Mouse (Mus musculus): ENCODE measurements around the gene Bcar1. TPM values are rescaled to one million over a fixed set of nuclear protein-coding genes. Genes with fewer than 3 reads are reported as not detected.

Bcar1 gene
- total and polyA plus RNA-seq, 3 experiments = 19.1 to 31.3 (median 21.1) TPM

GRCm38 (mm10) chr8:111780697-111781424 lies 37.3 kb upstream of the Bcar1 start:
- peaks cover 14% of the 10 kb centered on the region for H3K4me1 ChIP-seq (ENCODE audit: control insufficient read depth, insufficient read depth, low read length)
- 95% methylated on average over 10 of the region's 10 CpGs for WGBS

GRCm38 (mm10) chr8:111779690-111780089 lies 36.1 kb upstream of the Bcar1 start:
- no peak overlapping the region for H3K27ac ChIP-seq
- H3K4me3 ChIP-seq = no peak overlapping the region
- H3K27me3 ChIP-seq (ENCODE audit: control insufficient read depth, insufficient read depth, low read length) = no peaks in the 10 kb centered on the region
- intact Hi-C loops (cut with DNase I) = loop anchor here (5.0 kb wide), 1 partner anchor 62 kb away; no protein-coding TSS in a partner anchor
- peak in 1 of 2 experiments; percentile 45 for DNase-seq
- no peak overlapping the region for H3K9ac ChIP-seq (ENCODE audit: low read depth, low read length)
- H3K4me1 ChIP-seq (ENCODE audit: control insufficient read depth, insufficient read depth, low read length) = peaks cover 9% of the 10 kb centered on the region
- H3K36me3 ChIP-seq (ENCODE audit: control insufficient read depth, insufficient read depth, low read length) = peaks cover 5% of the 10 kb centered on the region
- WGBS = 60% methylated on average over 7 of the region's 7 CpGs
- TF ChIP-seq POLR2A (IDR thresholded peaks at IDR 0.05; ENCODE audit: insufficient read depth, low read depth, low read length) (no peak), EP300 (IDR thresholded peaks at IDR 0.05; ENCODE audit: insufficient read depth, low read depth, low read length) (0 out of 2 replicates have a peak, but pooled peaks have one; percentile 6), CTCF (IDR thresholded peaks at IDR 0.05) (peak; percentile 13; the same call in 1 of the 2 replicates)
- no peaks in the 10 kb centered on the region for H3K79me2 ChIP-seq (replicated peaks; ENCODE audit: control insufficient read depth, insufficient read depth, low read length)

More at GRCm38 (mm10) chr8:111780697-111781424, 37.3 kb upstream of the Bcar1 start:
- TF ChIP-seq POLR2A (IDR thresholded peaks at IDR 0.05; ENCODE audit: insufficient read depth, low read depth, low read length) = no peak
- TF ChIP-seq CTCF (IDR thresholded peaks at IDR 0.05) = no peak
- TF ChIP-seq EP300 (IDR thresholded peaks at IDR 0.05; ENCODE audit: insufficient read depth, low read depth, low read length) = no peak
- no peak for DNase-seq
- no peak overlapping the region for H3K27ac ChIP-seq
- intact Hi-C loops (cut with DNase I) = loop anchor here (5.0 kb wide), 1 partner anchor 64 kb away; no protein-coding TSS in a partner anchor
- H3K36me3 ChIP-seq (ENCODE audit: control insufficient read depth, insufficient read depth, low read length) = peaks cover 3% of the 10 kb centered on the region
- no peak overlapping the region for H3K4me3 ChIP-seq
- no peaks in the 10 kb centered on the region for H3K79me2 ChIP-seq (replicated peaks; ENCODE audit: control insufficient read depth, insufficient read depth, low read length)
- H3K27me3 ChIP-seq (ENCODE audit: control insufficient read depth, insufficient read depth, low read length) = no peaks in the 10 kb centered on the region
- H3K9ac ChIP-seq (ENCODE audit: low read depth, low read length) = no peak overlapping the region

- 52% methylated on average over 7 of the region's 7 CpGs for WGBS
- peaks cover 5% of the 10 kb centered on the region for H3K36me3 ChIP-seq (ENCODE audit: control insufficient read depth, insufficient read depth, low read length)
- intact Hi-C loops (cut with DNase I) = no loop called here
- H3K79me2 ChIP-seq (replicated peaks; ENCODE audit: control insufficient read depth, insufficient read depth, low read length) = no peaks in the 10 kb centered on the region
- TF ChIP-seq CTCF (IDR thresholded peaks at IDR 0.05) (no peak), POLR2A (IDR thresholded peaks at IDR 0.05; ENCODE audit: insufficient read depth, low read depth, low read length) (no peak), EP300 (IDR thresholded peaks at IDR 0.05; ENCODE audit: insufficient read depth, low read depth, low read length) (no peak)
- H3K9ac ChIP-seq (ENCODE audit: low read depth, low read length) = no peak overlapping the region
- H3K27ac ChIP-seq = no peak overlapping the region
- H3K4me1 ChIP-seq (ENCODE audit: control insufficient read depth, insufficient read depth, low read length) = peaks cover 9% of the 10 kb centered on the region
- no peak for DNase-seq
- no peak overlapping the region for H3K4me3 ChIP-seq
- H3K27me3 ChIP-seq (ENCODE audit: control insufficient read depth, insufficient read depth, low read length) = no peaks in the 10 kb centered on the region
Observed at GRCm38 (mm10) chr8:111778801-111779200, 35.2 kb upstream of the Bcar1 start.

DNA sequence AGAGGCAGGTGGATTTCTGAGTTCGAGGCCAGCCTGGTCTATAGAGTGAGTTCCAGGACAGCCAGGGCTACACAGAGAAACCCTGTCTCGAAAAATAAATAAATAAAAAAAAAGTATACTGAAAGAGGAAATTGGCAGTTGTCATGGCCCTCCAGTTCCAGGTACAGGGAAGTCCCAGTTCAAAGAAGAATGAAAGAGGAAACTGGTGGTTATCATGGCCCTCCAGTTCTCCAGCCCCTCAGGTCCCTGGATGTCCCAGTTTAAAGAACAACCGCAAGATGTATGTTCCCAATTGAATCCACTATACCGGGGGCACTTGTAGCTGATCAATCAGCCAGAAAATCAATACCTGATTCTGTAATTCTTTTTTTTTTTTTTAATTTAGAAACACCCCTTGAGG lies 32.9 kb upstream of the Bcar1 start:
- intact Hi-C loops (cut with DNase I) = no loop called here
- Histone ChIP-seq H3K36me3 (ENCODE audit: control insufficient read depth, insufficient read depth, low read length) (peaks cover 5% of the 10 kb centered on the region), H3K27ac (no peak overlapping the region), H3K4me3 (no peak overlapping the region), H3K27me3 (ENCODE audit: control insufficient read depth, insufficient read depth, low read length) (no peaks in the 10 kb centered on the region), H3K9ac (ENCODE audit: low read depth, low read length) (no peak overlapping the region), H3K4me1 (ENCODE audit: control insufficient read depth, insufficient read depth, low read length) (peaks cover 11% of the 10 kb centered on the region), H3K79me2 (replicated peaks; ENCODE audit: control insufficient read depth, insufficient read depth, low read length) (no peaks in the 10 kb centered on the region)
- TF ChIP-seq EP300 (IDR thresholded peaks at IDR 0.05; ENCODE audit: insufficient read depth, low read depth, low read length) = no peak
- WGBS = 89% methylated on average over 4 of the region's 4 CpGs
- DNase-seq = no peak

DNA sequence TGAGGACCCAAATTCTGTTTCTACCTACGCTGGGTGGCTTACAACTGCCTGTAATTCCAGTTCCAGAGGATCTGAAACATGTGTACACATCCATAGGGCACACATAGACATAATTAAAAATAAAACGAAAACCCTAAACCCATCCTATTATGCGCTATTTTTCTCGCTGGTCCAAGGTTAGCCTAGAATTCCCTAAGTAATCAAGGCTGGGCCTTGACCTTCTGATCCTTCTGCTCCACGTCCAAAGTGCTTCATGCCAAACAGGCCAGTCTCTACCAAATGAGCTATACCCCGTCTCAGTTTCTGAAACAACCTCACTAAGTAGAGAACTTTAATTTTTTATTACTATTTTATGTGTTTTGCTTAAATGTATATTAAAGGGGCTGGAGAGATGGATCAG lies 32.2 kb upstream of the Bcar1 start:
- no peak for TF ChIP-seq EP300 (IDR thresholded peaks at IDR 0.05; ENCODE audit: insufficient read depth, low read depth, low read length)
- H3K27ac ChIP-seq = no peak overlapping the region
- DNase-seq = no peak
- no peaks in the 10 kb centered on the region for H3K27me3 ChIP-seq (ENCODE audit: control insufficient read depth, insufficient read depth, low read length)
- H3K36me3 ChIP-seq (ENCODE audit: control insufficient read depth, insufficient read depth, low read length) = peaks cover 5% of the 10 kb centered on the region
- H3K79me2 ChIP-seq (replicated peaks; ENCODE audit: control insufficient read depth, insufficient read depth, low read length) = no peaks in the 10 kb centered on the region
- WGBS = 96% methylated on average over 6 of the region's 6 CpGs
- intact Hi-C loops (cut with DNase I) = no loop called here
- H3K4me3 ChIP-seq = no peak overlapping the region
- H3K4me1 ChIP-seq (ENCODE audit: control insufficient read depth, insufficient read depth, low read length) = peaks cover 11% of the 10 kb centered on the region
- H3K9ac ChIP-seq (ENCODE audit: low read depth, low read length) = no peak overlapping the region

DNA sequence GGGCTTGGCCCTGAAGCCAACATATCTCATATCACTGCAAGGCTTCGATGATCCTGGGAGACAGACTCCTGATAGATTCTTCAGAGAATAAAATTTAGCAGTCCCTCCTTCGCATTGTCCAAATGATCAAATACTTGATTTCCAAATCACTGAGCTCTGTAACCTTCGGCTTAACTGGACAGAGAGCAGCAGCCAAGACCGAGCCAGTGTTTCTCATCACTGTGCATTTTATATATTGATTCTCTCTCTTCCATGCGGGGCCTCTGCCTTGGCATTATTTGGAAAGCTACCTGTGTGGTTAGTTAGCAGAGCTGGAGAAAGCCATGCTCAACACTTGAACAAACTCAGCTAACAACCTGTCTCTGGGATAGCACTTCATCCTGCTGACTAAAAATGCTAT lies 29.9 kb upstream of the Bcar1 start:
- peaks cover 3% of the 10 kb centered on the region for H3K36me3 ChIP-seq (ENCODE audit: control insufficient read depth, insufficient read depth, low read length)
- WGBS = 84% methylated on average over 5 of the region's 5 CpGs
- H3K27ac ChIP-seq = no peak overlapping the region
- H3K4me3 ChIP-seq = no peak overlapping the region
- no peaks in the 10 kb centered on the region for H3K79me2 ChIP-seq (replicated peaks; ENCODE audit: control insufficient read depth, insufficient read depth, low read length)
- H3K4me1 ChIP-seq (ENCODE audit: control insufficient read depth, insufficient read depth, low read length) = peaks cover 4% of the 10 kb centered on the region
- no peak overlapping the region for H3K9ac ChIP-seq (ENCODE audit: low read depth, low read length)
- TF ChIP-seq CTCF (IDR thresholded peaks at IDR 0.05) (no peak), POLR2A (IDR thresholded peaks at IDR 0.05; ENCODE audit: insufficient read depth, low read depth, low read length) (no peak), EP300 (IDR thresholded peaks at IDR 0.05; ENCODE audit: insufficient read depth, low read depth, low read length) (no peak)
- intact Hi-C loops (cut with DNase I) = no loop called here
- H3K27me3 ChIP-seq (ENCODE audit: control insufficient read depth, insufficient read depth, low read length) = no peaks in the 10 kb centered on the region
- DNase-seq = no peak
